ENCODE assay signal across 8 mouse cellular contexts in the genomic region with DNA sequence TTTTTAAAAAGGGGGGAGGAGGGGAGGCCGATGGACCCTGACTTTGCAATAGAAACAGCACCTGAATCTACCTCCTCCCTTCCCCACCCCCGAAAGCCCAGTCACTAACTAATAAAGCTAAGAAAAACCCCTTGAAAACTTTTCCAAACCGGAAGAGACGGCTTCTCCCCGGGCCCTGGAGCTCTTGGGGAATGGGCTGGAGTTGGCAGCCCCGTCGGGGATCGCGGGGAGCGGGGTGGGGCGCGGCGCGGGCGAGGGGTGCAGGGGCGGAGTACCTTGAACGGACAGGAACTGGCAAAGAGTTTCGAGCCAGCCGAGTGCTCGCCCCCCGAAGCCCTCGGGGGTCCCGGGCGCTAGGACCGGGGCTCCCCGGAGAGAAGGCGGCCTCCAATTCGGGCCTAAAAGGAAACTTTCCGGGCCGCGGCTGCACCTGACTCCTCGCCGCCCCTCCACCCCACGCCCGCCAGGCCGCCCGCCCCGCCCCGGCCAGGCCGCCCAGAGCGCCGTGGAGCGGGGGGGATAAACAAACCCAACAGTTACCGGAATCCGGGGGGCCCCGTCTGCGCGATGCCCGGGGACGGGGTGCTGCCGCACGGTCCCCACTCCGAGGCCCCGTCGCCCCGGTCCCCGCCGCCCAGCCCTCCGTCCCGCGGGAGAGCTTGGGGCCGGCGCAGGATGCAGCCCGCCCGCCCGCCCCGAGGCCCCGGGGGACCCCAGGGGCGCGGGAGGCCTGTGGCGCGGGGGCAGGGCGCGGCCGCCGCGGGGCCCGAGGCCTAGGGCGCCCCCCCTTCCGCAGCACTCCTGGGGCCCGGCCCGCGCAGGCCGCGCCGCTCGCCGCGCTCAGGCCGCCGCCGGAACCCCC. TPM values are rescaled to one million over a fixed set of nuclear protein-coding genes. Genes with fewer than 3 reads are reported as not detected.
A peak's percentile ranks its signal among the peaks of the same experiment; 100 is the strongest.
DNase-seq lines count a peak whose midpoint lies in the region; ATAC-seq and TF ChIP-seq lines count a peak whose summit lies in the region.

No protein-coding gene starts in this region.

- TF ChIP-seq POLR2A in ES-Bruce4 (IDR thresholded peaks at IDR 0.05; ENCODE audit: insufficient read depth, low read length) = no peak
- no peak for TF ChIP-seq POLR2A in brain, embryonic 14.5 days (IDR thresholded peaks at IDR 0.05; ENCODE audit: borderline replicate concordance, extremely low read depth, insufficient read depth, insufficient read length, poor library complexity, severe bottlenecking)

- peak overlapping the region; percentile 100 for H3K9ac ChIP-seq in ES-Bruce4 (ENCODE audit: low read depth, poor library complexity, severe bottlenecking)
- H3K9ac ChIP-seq in forebrain, embryonic 15.5 days (replicated peaks) = peak overlapping the region; percentile 99

- H3K4me1 ChIP-seq in ES-Bruce4 (ENCODE audit: control insufficient read depth, insufficient read depth, low read length) = peaks cover 4% of the 10 kb centered on the region
- H3K4me1 ChIP-seq in forebrain, embryonic 15.5 days = peaks cover 41% of the 10 kb centered on the region
- H3K4me1 ChIP-seq in hindbrain, embryonic 10.5 days (replicated peaks) = peaks cover 46% of the 10 kb centered on the region

- no peaks in the 10 kb centered on the region for H3K27me3 ChIP-seq in ES-Bruce4 (ENCODE audit: control insufficient read depth, insufficient read depth, low read length, poor library complexity, severe bottlenecking)
- H3K27me3 ChIP-seq in forebrain, embryonic 15.5 days = no peaks in the 10 kb centered on the region
- H3K27me3 ChIP-seq in hindbrain, embryonic 10.5 days (ENCODE audit: insufficient read depth, poor library complexity, severe bottlenecking) = no peaks in the 10 kb centered on the region

- H3K27ac ChIP-seq in ES-Bruce4 (ENCODE audit: insufficient read depth, low read length) = peak overlapping the region; percentile 79
- peak overlapping the region; percentile 96 for H3K27ac ChIP-seq in forebrain, embryonic 15.5 days (replicated peaks)
- peak overlapping the region; percentile 100 for H3K27ac ChIP-seq in hindbrain, embryonic 10.5 days
- peak overlapping the region; percentile 95 for H3K27ac ChIP-seq in left cerebral cortex, adult 2 months

- peak; percentile 52 for DNase-seq in brain, embryonic 14.5 days (ENCODE audit: low read depth)
- peak; percentile 45 for DNase-seq in hindbrain, embryonic 10.5 days (ENCODE audit: low spot score)
- DNase-seq in left cerebral cortex, adult 2 months (ENCODE audit: extremely low spot score in 1 of 2, low spot score in 2 of 2) = peak; percentile 39 to 54
- peak; percentile 76 to 77 for DNase-seq in lung, postnatal 4 days
- peak; percentile 63 for DNase-seq in right cerebral cortex, postnatal 25 days
- peak; percentile 63 to 71 for DNase-seq in urinary bladder, postnatal 4 days (ENCODE audit: low spot score in 2 of 2)

- peak overlapping the region; percentile 84 for H3K4me2 ChIP-seq in forebrain, embryonic 15.5 days (replicated peaks)

- TF ChIP-seq EP300 in ES-Bruce4 (IDR thresholded peaks at IDR 0.05; ENCODE audit: insufficient read depth, low read depth, low read length) = no peak

- 1% methylated on average over 85 of the region's 92 CpGs for WGBS in forebrain, embryonic 15.5 days
- WGBS in hindbrain, embryonic 10.5 days = under 1% methylated on average over 78 of the region's 92 CpGs

- no peaks in the 10 kb centered on the region; the same call in none of the 2 replicates for H3K36me3 ChIP-seq in ES-Bruce4 (ENCODE audit: control insufficient read depth, insufficient read depth, low read length, poor library complexity, severe bottlenecking)
- no peaks in the 10 kb centered on the region for H3K36me3 ChIP-seq in forebrain, embryonic 15.5 days
- peaks cover 18% of the 10 kb centered on the region for H3K36me3 ChIP-seq in hindbrain, embryonic 10.5 days

- intact Hi-C loops in left cerebral cortex, adult 2 months (cut with DNase I) = loop anchor here (2.0 kb wide), 1 partner anchor 61 kb away; no protein-coding TSS in a partner anchor

- H3K9me3 ChIP-seq in ES-Bruce4 (replicated peaks; ENCODE audit: control insufficient read depth, insufficient read depth, low read length, poor library complexity, severe bottlenecking) = no peaks in the 10 kb centered on the region
- H3K9me3 ChIP-seq in forebrain, embryonic 15.5 days = no peaks in the 10 kb centered on the region
- no peaks in the 10 kb centered on the region for H3K9me3 ChIP-seq in hindbrain, embryonic 10.5 days

- TF ChIP-seq CTCF in ES-Bruce4 (IDR thresholded peaks at IDR 0.05; ENCODE audit: low read depth, low read length) = no peak
- no peak for TF ChIP-seq CTCF in brain, embryonic 14.5 days (IDR thresholded peaks at IDR 0.05; ENCODE audit: borderline replicate concordance, extremely low read depth, insufficient read depth, insufficient read length)
- TF ChIP-seq CTCF in left cerebral cortex, adult 2 months (IDR thresholded peaks at IDR 0.05) = no peak

- peak overlapping the region; percentile 64 for H3K4me3 ChIP-seq in ES-Bruce4 (ENCODE audit: low read depth, low read length)
- peak overlapping the region; percentile 90 for H3K4me3 ChIP-seq in forebrain, embryonic 15.5 days
- H3K4me3 ChIP-seq in hindbrain, embryonic 10.5 days = peak overlapping the region; percentile 97
- peak overlapping the region; percentile 93 for H3K4me3 ChIP-seq in left cerebral cortex, adult 2 months

- peak; percentile 60 for ATAC-seq in forebrain, embryonic 15.5 days (replicated peaks)

RNA-seq across cellular contexts. Expression of a gene that starts 1.0 kb away (rescaled TPM):
- 31.4 and 32.5 TPM in 2 replicates for polyA plus RNA-seq in ES-Bruce4 (2011; ENCODE audit: insufficient read depth, insufficient read length, low read depth, missing spikeins)
- 10.2 and 12.9 TPM in 2 replicates for polyA plus RNA-seq in brain, embryonic 14.5 days (2012; rRNA removed)
- 9.0 and 9.3 TPM in 2 replicates for polyA plus RNA-seq in forebrain, embryonic 15.5 days (2015; fragmentation: Nextera tagmentation; extraction: Ambion mirVana)
- 9.6 and 12.3 TPM in 2 replicates for polyA plus RNA-seq in hindbrain, embryonic 10.5 days (2016; fragmentation: Nextera tagmentation; extraction: Ambion mirVana)
- total RNA-seq in left cerebral cortex, adult 2 months (2021) = 10 to 100 TPM; 32.9 to 34.8 TPM

Comparison
In these comparisons a context has a peak if more than half of its experiments do, and no peak if none do; other contexts are left out.
1. Peak in every context shown above with its lines: DNase-seq, ATAC-seq, H3K4me3 ChIP-seq and H3K27ac ChIP-seq.